Mouse (Mus musculus): ENCODE results near the gene Rhbg. TPM values are rescaled to one million over a fixed set of nuclear protein-coding genes. Genes with fewer than 3 reads are reported as not detected.

Gene Rhbg
- total RNA-seq, 2 experiments from 2014 or later = not detected

DNA sequence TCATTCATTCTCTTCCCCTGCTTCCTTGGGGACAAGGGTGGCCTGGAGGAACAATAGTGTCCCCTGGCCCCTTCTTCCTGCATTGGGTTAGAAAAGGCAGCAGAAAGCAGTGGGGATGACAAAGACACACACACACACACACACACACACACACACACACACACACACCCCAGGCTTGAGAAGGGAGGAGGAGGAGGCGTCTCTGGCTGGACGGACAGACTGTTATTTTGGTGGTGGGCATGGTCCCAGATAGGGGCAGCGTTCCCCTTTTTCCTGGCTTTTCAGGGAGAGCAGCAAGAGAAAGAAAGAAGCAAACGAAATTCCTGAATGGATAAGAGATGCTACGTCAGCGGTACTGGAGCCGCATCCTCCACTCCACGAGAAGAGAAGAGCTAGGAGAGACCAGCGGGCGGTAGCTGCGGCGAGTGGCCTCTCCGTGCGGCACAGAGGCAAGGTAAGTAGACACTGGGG lies 47.6 kb downstream of the Rhbg start:
- no peak for DNase-seq

GRCm38 (mm10) chr3:88206500-88206899 lies 48.0 kb downstream of the Rhbg start:
- no peak for DNase-seq

DNA sequence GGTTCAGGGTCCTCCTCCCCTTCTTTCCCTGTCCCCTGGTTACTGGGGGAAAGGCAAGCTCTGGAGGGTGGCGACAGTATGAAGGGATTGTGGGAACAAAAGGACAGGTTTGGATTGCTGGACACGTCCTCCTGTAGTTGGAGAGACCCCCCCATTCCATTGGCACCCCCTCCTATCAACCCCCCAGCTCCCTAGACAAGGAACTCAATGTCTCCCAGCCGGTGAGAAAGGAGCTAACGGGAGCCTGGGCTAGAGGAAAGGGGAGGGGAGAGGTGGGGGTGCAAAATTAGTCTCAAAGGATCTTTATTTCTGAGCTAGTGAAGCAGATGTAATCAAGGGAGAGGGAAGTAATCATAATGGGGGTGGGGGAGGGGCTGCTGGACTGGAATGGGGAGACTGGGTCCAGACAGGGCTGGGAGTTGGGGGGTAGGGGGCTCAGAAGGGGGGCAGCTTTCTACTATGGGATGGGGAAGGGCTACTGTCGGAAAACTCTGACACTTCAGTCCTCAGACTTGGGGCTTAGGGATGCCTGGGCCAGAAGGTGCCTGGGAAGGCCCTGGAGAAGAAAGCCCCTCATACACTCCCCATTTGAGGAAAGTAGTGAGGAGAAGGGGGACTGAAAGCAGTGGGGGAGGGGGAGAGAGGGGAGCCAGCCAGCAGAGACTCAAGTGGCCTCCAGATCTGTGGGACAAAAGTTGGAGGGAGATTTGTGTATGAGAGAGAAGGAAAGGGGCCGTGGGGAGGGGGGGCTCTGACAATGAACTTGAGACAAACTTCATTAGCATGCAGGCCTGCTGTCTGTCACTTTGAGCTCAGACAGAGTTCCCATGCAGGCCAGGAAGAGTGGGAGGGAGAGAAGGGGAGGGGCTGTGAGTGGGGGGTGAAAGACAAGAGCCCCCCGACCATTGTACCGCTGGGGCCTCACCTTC lies 48.7 kb downstream of the Rhbg start:
- no peak for DNase-seq

DNA sequence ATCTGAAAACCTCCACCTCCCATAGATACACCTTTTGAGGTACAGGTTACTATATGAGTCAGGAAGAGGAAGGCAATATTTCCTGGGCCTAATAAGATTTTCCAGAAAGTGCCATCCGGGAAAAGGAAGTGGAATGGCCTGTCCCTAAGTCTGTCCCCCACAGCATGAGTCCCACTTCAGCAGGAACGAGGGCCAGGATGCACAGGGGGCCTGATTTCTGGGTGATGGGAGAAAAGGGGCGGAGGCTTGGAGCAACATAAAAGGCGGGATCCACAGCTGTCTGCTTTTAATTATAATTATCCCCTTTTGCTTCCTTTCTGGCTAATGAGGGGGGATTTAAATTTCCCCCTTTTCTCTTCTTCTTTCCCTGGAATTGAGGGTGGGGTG lies 49.3 kb downstream of the Rhbg start:
- no peak for DNase-seq

DNA sequence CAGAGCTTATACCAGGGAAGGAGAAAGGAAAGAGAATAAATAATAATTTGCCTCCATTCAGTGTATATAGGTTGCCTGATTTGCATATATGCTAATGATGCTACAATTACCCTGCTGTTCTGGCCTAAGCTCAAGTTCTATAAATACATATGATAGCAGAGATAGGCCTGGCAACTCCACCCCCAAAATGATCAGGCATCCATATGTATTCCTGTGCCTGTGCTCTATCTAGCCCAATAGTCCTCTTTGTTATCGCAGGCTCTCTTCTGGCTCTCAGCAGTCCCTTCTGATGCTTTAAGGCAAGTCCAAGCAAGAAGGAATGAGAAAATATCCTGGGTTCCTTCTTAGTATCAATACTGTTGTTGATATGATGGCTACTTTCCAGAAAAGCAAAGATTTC lies 49.8 kb downstream of the Rhbg start:
- DNase-seq = no peak

DNA sequence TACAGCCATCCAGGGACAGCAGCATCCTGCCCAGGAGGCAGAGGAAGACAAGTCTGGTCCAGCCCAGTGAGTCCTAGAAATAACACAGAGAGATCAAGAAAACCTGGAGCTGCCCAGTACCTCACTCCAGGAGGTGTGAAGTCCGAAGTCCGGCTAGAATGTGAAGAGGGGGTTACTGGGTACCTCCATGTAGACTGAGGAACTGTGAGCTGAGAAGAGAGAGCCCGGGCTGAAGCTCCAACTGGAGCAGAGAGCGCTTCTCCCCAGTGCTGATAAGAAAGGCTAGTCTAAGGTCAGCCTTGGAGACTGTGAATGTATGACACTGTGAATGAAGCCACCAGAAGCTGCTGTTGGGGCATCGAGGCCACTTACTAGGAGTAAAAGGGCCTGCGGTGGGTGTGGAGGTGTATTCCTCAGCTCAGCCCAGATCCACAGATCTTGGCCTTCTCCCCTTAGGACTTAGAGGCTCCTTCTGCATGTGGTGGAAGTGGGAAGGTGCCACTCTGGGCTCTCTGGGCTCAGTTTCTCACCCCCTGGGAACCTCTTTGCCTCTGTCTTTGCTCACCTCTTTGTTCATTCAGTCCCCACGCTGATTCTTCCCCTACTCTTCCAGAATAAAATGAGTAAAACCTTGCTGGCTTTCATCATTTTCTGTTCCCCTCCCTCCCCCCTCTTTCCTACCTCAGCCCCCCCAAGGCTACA lies 50.4 kb downstream of the Rhbg start:
- DNase-seq = no peak

- no peak for DNase-seq
Measured at GRCm38 (mm10) chr3:88203456-88203855, 51.1 kb downstream of the Rhbg start.

DNA sequence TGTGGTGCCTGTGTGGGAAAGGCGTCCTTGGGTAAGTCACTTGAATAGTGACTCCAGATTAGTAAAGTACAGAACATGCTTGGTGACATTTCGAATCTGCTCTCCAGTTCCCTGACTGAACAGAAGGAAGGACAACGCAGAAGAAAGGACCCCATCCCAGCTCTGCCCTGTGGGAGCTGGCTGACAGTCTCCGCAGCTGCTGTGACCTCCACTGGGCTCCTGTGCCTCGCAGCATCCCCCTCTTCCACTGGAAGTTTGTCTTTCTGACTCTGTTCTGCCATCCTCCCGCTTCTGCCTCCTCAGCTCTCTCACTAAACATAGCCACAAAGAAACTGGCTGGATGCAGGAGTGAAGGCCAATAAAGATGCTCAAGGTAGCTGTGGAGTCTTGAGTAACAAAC lies 51.5 kb downstream of the Rhbg start:
- DNase-seq = no peak

DNA sequence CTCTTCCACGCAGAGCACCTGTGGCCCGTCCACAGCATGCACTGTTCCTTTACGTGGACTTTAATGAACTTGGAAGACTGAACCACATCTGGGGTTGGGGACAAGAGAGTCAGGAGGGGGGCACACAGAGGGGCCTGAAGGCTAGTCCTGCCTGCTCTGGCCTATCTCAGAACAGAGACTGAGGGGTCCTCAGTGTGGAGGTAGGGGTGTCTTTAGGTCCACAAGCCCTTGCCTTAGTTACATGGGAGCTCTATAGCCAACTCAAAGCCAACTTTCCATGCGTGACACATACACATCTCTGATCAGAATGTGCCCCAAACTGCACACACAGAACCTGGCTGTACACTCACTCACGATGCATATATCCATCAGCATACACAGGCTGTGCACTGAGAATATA lies 52.9 kb downstream of the Rhbg start:
- no peak for DNase-seq

GRCm38 (mm10) chr3:88200972-88201330 lies 53.6 kb downstream of the Rhbg start:
- no peak for DNase-seq

DNA sequence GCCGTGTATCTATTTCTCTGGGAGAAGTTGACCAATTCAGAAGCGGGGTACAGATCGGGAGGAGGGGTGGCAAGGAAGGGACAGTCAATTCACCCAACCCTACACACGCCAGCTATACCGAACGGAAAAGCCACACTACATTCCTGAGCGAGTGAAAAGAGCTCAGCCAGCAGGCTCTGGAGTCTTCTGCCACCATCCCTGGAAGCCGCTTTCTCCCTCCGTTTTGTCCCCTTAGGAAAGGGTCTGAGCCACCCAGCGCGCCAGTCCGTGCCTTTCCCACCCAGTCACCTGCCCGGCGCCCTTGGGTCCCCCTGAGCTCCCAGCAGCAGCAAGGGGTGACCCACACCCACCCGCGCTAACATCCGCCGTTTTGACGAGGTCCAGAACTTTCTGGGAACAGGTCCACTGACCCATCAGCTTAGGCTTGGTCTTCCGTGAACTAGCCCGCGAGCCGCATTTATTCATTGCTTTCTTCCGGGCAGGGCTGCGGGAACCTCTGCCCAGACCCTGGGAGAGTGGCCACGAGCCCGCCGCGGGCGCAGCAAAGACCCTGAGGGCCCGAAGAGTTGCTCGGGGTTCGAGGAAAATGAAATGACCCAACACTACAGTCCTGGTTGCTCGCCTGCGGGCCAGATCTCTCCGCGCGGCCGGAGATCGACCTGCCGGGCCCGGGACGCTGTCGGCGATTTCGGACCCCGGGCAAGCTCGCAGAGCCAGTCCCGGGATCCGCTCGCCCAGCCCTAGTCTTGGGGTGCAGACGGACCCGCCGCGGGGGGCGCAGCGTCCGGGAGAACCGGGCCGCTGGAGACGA lies 54.1 kb downstream of the Rhbg start:
- DNase-seq = no peak

- DNase-seq = no peak
Measured at GRCm38 (mm10) chr3:88199541-88200110, 54.9 kb downstream of the Rhbg start.

GRCm38 (mm10) chr3:88198505-88199020 lies 55.9 kb downstream of the Rhbg start:
- no peak for DNase-seq

DNA sequence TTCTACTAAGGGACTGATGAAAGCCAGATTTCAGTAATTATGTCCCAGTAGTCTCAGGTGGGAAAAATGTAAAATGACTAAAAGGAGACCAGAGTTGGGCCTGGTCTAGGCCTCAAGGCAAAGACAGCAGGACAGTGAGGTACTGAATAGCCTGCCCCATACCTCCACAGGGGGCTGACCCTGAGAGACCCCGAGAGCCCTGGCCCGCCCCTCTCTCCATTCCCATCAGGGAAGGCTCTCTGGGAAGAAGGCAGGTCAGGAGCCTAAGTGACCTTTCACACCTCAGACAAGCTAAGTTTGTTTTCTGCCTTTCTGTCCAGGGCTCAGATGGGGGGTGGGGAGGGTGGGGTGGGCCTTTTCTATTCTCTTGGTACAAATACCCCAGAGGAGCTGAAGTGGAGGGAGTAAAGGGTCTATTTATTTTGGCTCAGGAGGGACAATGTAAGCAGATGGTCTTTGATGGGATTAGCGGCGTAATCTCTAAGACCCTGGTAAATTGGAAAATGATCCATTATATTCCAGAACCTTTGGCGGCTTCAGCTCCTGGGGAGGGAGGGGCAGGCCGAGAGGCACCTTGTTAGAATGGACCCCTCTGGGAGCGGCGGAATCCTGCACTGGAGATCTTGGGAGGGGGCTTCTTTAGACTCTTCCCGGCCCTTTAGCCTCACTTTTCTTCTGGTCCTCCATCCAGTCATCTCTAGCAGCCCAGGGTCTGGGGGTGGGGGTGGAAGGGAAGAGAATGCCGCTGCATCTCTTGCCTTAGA lies 56.6 kb downstream of the Rhbg start:
- no peak for DNase-seq

Small RNA genes within 50 kb of the gene (microRNA-seq; reads per million reads assigned to microRNA genes)
- gene Gm25641 (ENCODE audit: borderline replicate concordance in 2 of 2) (0 reads per million in 2 experiments), gene Mir3093 (ENCODE audit: borderline replicate concordance in 2 of 2) (0 reads per million in 2 experiments), gene Mir9-1 (ENCODE audit: borderline replicate concordance in 2 of 2) (0 reads per million in 2 experiments)

Other genes with a start within 250 kb of the Rhbg start
- not detected for gene Hapln2, start 227.1 kb downstream of the Rhbg start, total RNA-seq (2021)
- gene Gpatch4, start 211.6 kb downstream of the Rhbg start, total RNA-seq (2021) = 10 to 100 TPM; 13.1 to 16.7 TPM
- gene Naxe, start 196.2 kb downstream of the Rhbg start, total RNA-seq (2021) = 10 to 100 TPM; 36.5 to 39.7 TPM
- gene Ttc24, start 176.4 kb downstream of the Rhbg start, total RNA-seq (2021) = not detected
- under 1 TPM; 0.61 to 0.62 TPM for gene Iqgap3, start 172.7 kb downstream of the Rhbg start, total RNA-seq (2021)
- gene Mef2d, start 112.3 kb downstream of the Rhbg start, total RNA-seq (2021) = 100 to 1,000 TPM; 156 to 164 TPM
- gene Gm38392, start 32.5 kb upstream of the Rhbg start, total RNA-seq (2021) = under 1 TPM; 0.51 to 0.69 TPM
- 1 to 10 TPM; 5.4 to 5.9 TPM for gene Tsacc, start 42.3 kb upstream of the Rhbg start, total RNA-seq (2021)
- 100 to 1,000 TPM; 104 to 115 TPM for gene Cct3, start 42.4 kb upstream of the Rhbg start, total RNA-seq (2021)
- gene Glmp, start 70.3 kb upstream of the Rhbg start, total RNA-seq (2021) = 10 to 100 TPM; 36.2 to 43.9 TPM
- gene Tmem79, start 81.4 kb upstream of the Rhbg start, total RNA-seq (2021) = 1 to 10 TPM; 1.7 TPM
- 10 to 100 TPM; 37.4 to 43.4 TPM for gene Smg5, start 81.6 kb upstream of the Rhbg start, total RNA-seq (2021)
- gene Paqr6, start 109.9 kb upstream of the Rhbg start, total RNA-seq (2021) = 1 to 10 TPM in 1 of 2 experiments, under 1 TPM in 1; 0.51 to 1.1 TPM
- under 1 TPM in 1 of 2 experiments, not detected in 1; 0.54 TPM for gene Bglap3, start 118.0 kb upstream of the Rhbg start, total RNA-seq (2021)
- gene Bglap2, start 124.0 kb upstream of the Rhbg start, total RNA-seq (2021) = not detected
- gene Bglap, start 129.8 kb upstream of the Rhbg start, total RNA-seq (2021) = 1 to 10 TPM in 1 of 2 experiments, not detected in 1; 1.9 TPM
- 10 to 100 TPM; 16.9 to 19.0 TPM for gene Pmf1, start 155.6 kb upstream of the Rhbg start, total RNA-seq (2021)
- gene Slc25a44, start 170.4 kb upstream of the Rhbg start, total RNA-seq (2021) = 10 to 100 TPM; 14.3 to 14.5 TPM
- gene Sema4a, start 206.5 kb upstream of the Rhbg start, total RNA-seq (2021) = 1 to 10 TPM; 1.6 to 1.8 TPM